Mouse (Mus musculus) kidney, embryonic 15.5 days (tissue): ENCODE measurements around the gene Ecm2. TPM values are rescaled to one million over a fixed set of nuclear protein-coding genes. Genes with fewer than 3 reads are reported as not detected.

Experiments used
- ATAC-seq: fragments of 200-750 bp; cut with Nextera tagmentation; replicated peaks from 2 replicates; pipeline ENCODE4 v1.8.0; 2017; ENCODE audit warnings: moderate TSS enrichment; ENCODE audit not compliant: low FRiP score
- H3K27ac ChIP-seq: fragments of 300-500 bp; sonication (generic); 2 replicates; pipeline ENCODE4 v1.5.1; 2015; ENCODE audit warnings: mild to moderate bottlenecking, inconsistent platforms
- H3K27me3 ChIP-seq: fragments of 300-500 bp; sonication (generic); 2 replicates; pipeline ENCODE4 v1.6.1; 2015; ENCODE audit warnings: inconsistent platforms
- H3K36me3 ChIP-seq: fragments of 300-500 bp; sonication (generic); 2 replicates; pipeline ENCODE4 v1.6.1; 2015; ENCODE audit warnings: inconsistent platforms
- H3K4me1 ChIP-seq: fragments of 300-500 bp; sonication (generic); 2 replicates; pipeline ENCODE4 v1.6.1; 2015; ENCODE audit warnings: inconsistent platforms
- H3K4me2 ChIP-seq: fragments of 300-500 bp; sonication (generic); 2 replicates; pipeline ENCODE4 v1.6.1; 2015; ENCODE audit warnings: moderate library complexity, mild to moderate bottlenecking, inconsistent platforms
- H3K4me3 ChIP-seq: fragments of 300-500 bp; sonication (generic); replicated peaks from 2 replicates; pipeline ENCODE4 v1.5.1; 2015; ENCODE audit warnings: mild to moderate bottlenecking, inconsistent platforms
- H3K9ac ChIP-seq: fragments of 300-500 bp; sonication (generic); 2 replicates; pipeline ENCODE4 v1.6.1; 2015; ENCODE audit warnings: mild to moderate bottlenecking, inconsistent platforms
- H3K9me3 ChIP-seq: fragments of 300-500 bp; sonication (generic); replicated peaks from 2 replicates; pipeline ENCODE4 v1.6.1; 2016; ENCODE audit warnings: inconsistent platforms
- WGBS: fragments of 180-500 bp; shearing (Covaris S2); methylation state at CpG from one replicate; pipeline ENCODE4 v1.1.7; 2015; ENCODE audit warnings: mixed read lengths; 5-methylcytosine and 5-hydroxymethylcytosine counted together
- polyA plus RNA-seq: library from polyadenylated mRNA; unstranded; fragments of >200 nt; fragmentation: Nextera tagmentation; extraction: Ambion mirVana; gene quantifications from 2 replicates; pipeline ENCODE4 v1.2.1, GENCODE M21; 2015

Ecm2 gene
- polyA plus RNA-seq, 1 experiment from 2014 or later: 1.0 TPM

DNA sequence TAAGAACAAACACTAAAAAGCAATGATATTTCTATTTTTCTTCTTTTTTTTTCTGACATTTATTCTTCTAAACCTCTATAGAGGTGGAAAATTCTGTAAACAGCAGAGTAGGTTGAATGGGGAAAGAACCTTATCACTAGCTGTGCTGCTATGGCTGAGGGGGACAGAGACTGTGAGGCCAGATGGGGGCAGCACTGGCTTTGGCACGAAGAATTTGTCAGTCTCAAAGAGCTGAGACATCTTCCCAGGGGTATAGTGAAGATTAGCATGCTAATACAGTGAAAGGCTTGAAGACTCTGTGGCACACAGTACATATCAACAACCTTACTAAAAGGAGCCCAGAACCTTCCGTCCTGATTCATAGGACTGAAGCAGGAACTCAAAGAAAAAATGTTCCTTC, 54.6 kb downstream of the Ecm2 start:
- H3K27me3 ChIP-seq: no peaks in the 10 kb centered on the region
- no peaks in the 10 kb centered on the region for H3K4me1 ChIP-seq
- no peak overlapping the region for H3K4me3 ChIP-seq
- H3K9me3 ChIP-seq: no peaks in the 10 kb centered on the region
- no peak for ATAC-seq
- H3K36me3 ChIP-seq: no peaks in the 10 kb centered on the region
- H3K27ac ChIP-seq: no peak overlapping the region
- WGBS: 53% methylated on average over 2 of the region's 2 CpGs
- H3K4me2 ChIP-seq: no peak overlapping the region
- H3K9ac ChIP-seq: no peak overlapping the region

DNA sequence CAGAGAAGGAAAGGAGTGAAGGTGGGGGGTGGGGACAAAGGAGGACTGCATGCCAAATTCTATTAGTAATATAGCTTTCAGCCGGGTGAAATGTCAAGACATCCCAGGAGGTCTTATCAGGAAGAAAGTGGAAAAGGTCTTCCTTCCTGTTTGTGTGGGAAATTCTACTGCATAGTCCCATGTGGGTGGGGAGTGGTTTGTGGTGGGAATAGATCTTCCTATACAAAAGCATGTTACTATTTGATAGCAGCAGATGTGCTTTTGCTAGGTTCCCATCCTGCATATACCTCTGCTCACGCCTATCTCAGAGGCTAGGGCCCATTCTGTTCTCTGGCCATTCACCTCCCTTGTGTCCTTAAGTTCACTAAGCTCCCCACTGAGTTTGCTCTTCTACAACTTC, 56.3 kb downstream of the Ecm2 start:
- no peaks in the 10 kb centered on the region for H3K9me3 ChIP-seq
- no peak overlapping the region for H3K27ac ChIP-seq
- H3K36me3 ChIP-seq: no peaks in the 10 kb centered on the region
- no peak overlapping the region for H3K4me2 ChIP-seq
- H3K9ac ChIP-seq: no peak overlapping the region
- WGBS: 60% methylated on average over 2 of the region's 2 CpGs
- no peaks in the 10 kb centered on the region for H3K4me1 ChIP-seq
- no peaks in the 10 kb centered on the region for H3K27me3 ChIP-seq
- H3K4me3 ChIP-seq: no peak overlapping the region
- no peak for ATAC-seq

DNA sequence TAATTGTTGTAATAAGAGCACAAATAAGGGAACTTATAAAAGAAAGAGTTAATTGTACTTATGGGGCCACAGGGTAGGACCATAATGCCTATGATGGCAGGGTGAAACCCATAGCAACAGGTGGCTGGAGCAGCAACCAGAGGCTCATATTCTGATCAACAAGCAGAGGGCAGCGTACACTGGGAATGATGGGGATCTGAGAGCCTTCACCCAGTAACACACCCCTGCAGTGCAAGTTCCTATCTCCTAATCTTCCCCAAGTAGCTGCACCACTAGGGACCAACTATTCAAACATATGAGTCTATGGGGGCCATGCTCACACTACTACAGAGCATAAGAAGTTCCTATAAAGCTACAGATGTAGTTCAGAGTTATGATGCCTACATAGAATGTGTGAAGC, 59.7 kb downstream of the Ecm2 start:
- WGBS: 88% methylated on average over 1 of the region's 1 CpGs
- Histone ChIP-seq H3K4me2 (no peak overlapping the region), H3K4me1 (no peaks in the 10 kb centered on the region)

DNA sequence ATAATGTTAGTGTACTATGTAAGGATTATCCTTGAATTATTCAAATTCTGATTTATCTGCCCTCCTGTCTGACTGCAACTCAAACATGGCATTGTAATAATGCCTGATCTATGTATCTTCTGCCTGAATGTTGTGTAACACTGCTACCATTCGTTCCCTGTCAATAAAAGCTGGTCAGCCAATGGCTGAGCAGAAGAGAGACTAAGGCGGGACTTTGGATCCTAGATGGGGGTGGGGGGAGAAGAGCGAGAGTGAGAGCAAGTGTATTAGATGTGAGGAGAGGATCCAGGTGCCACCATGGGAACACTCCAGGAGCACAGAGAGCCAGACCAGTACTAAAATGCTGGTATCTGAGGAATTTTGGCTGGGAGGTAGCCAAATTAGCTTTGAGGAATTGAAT, 65.8 kb downstream of the Ecm2 start:
- no peaks in the 10 kb centered on the region for H3K36me3 ChIP-seq
- H3K9me3 ChIP-seq: no peaks in the 10 kb centered on the region
- ATAC-seq: no peak
- H3K27me3 ChIP-seq: no peaks in the 10 kb centered on the region
- H3K9ac ChIP-seq: no peak overlapping the region
- no peak overlapping the region for H3K27ac ChIP-seq
- no peak overlapping the region for H3K4me3 ChIP-seq
- 68% methylated on average over 3 of the region's 3 CpGs for WGBS
- no peaks in the 10 kb centered on the region for H3K4me1 ChIP-seq
- no peak overlapping the region for H3K4me2 ChIP-seq

More for the DNA sequence above, 59.7 kb downstream of the Ecm2 start:
- H3K36me3 ChIP-seq: no peaks in the 10 kb centered on the region
- no peak overlapping the region for H3K9ac ChIP-seq
- H3K27ac ChIP-seq: no peak overlapping the region
- no peaks in the 10 kb centered on the region for H3K9me3 ChIP-seq
- no peak for ATAC-seq
- H3K4me3 ChIP-seq: no peak overlapping the region
- H3K27me3 ChIP-seq: no peaks in the 10 kb centered on the region

DNA sequence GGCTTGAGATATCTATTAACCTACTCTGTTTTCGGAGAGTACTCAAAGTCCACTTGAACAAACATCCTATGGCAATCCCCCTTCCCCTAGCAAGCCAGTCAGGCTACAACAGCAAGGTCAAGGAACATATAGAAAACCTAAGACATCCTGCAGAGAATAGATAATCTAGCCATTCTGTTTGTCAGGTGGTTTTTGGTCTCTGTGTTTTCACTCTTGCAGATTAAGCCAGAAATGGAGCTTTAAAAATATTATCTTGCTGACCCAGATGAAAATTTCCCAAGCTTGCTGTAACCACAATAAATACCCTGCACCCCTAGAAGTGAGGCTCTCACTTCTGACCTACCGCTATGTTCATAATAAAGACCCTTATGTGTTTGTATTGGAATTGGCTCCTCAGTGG, 66.8 kb downstream of the Ecm2 start:
- Histone ChIP-seq H3K9ac (no peak overlapping the region), H3K4me1 (no peaks in the 10 kb centered on the region), H3K27ac (no peak overlapping the region), H3K4me3 (no peak overlapping the region), H3K36me3 (no peaks in the 10 kb centered on the region), H3K9me3 (no peaks in the 10 kb centered on the region), H3K4me2 (no peak overlapping the region), H3K27me3 (no peaks in the 10 kb centered on the region)
- 78% methylated on average over 2 of the region's 2 CpGs for WGBS
- ATAC-seq: no peak

DNA sequence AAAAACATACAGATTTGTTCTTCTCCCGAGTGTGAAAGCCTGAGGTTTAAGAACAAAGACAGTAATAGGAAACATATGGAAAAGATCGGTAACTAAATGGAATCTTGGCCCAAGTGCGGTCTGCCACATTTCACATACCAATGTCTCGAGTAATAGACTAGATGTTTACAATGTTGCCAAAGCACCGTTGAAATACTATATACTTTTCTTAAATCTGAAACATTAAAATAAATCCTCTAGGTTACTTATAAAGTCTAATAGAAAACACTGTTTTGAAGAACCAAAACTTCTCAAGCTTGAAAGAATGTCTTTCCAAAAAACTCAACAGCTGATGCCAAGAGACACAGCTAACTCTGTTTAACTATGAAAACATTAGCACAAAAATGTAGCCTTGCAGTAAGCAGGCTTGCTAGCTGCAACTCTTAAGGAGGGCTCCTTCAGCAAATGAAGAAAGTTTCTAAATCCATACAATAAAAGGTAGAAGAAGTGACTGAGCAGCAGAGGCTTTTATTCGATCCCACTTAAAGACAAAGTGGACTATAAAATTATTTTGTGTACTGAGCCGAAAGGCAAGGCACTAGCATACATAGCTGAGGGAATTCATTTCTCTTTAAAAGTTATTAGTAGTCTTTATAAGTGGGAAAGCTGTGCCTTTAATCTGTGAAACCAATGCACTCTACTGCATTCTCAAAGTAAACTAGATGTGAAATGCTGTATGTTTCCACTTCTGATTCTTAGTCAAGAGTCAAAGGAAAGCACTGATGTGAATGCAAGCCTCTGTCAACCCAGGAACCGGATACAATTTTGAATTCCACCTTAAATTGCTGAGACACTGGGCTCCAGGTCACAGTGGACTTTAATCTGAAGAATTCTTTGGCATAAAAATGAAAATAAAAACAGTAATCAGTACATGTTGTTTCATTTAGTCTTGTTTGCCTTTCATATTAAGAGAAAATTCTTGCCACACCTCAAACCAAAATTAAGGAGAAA, 77.2 kb downstream of the Ecm2 start, which contains the start of gene Omd:
Omd (plus strand) TSS at position 922 of the 990 bp plus-strand sequence.
- no peak within 1 kb of the TSS for H3K4me2 ChIP-seq
- no peak within 1 kb of the TSS for H3K4me3 ChIP-seq
- H3K27ac ChIP-seq: peak within 1 kb of the TSS; percentile 92
- no peak within 1 kb of the TSS for H3K9ac ChIP-seq
- 58% methylated on average over 8 of the region's 8 CpGs for whole genome bisulfite sequencing
- no peaks in the 10 kb centered on the region for H3K27me3 ChIP-seq
- ATAC-seq: no peak
- no peaks in the 10 kb centered on the region for H3K4me1 ChIP-seq
- H3K36me3 ChIP-seq: no peaks in the 10 kb centered on the region
- H3K9me3 ChIP-seq: no peaks in the 10 kb centered on the region

Other genes starting within 250 kb of the Ecm2 start
- gene Fgd3, start 184.5 kb upstream of the Ecm2 start, polyA plus RNA-seq: 0.74 and 0.78 TPM in 2 replicates
- gene Bicd2, start 163.2 kb upstream of the Ecm2 start, polyA plus RNA-seq: 25.0 and 26.5 TPM in 2 replicates
- 16.5 and 17.9 TPM in 2 replicates for gene Ippk, start 83.6 kb upstream of the Ecm2 start, polyA plus RNA-seq
- 0.84 and 0.92 TPM in 2 replicates for gene Tes3-ps, start 11.5 kb upstream of the Ecm2 start, polyA plus RNA-seq
- gene Aspn, start 39.6 kb downstream of the Ecm2 start, polyA plus RNA-seq: 18.3 and 23.7 TPM in 2 replicates
- gene Omd, start 77.7 kb downstream of the Ecm2 start, polyA plus RNA-seq: 1.8 and 5.6 TPM in 2 replicates
- 54.4 and 58.9 TPM in 2 replicates for gene Ogn, start 103.2 kb downstream of the Ecm2 start, polyA plus RNA-seq
- 28.0 and 30.0 TPM in 2 replicates for gene Cenpp, start 148.0 kb downstream of the Ecm2 start, polyA plus RNA-seq
- gene Nol8, start 148.3 kb downstream of the Ecm2 start, polyA plus RNA-seq: 16.3 and 20.6 TPM in 2 replicates
- 83.0 and 83.7 TPM in 2 replicates for gene Iars, start 177.3 kb downstream of the Ecm2 start, polyA plus RNA-seq